In genomic region chr2:170237959-170238358, GRCm38 (mm10) we compare ENCODE assay signal across 10 mouse cellular contexts.
DNase-seq lines count a peak whose midpoint lies in the region; ATAC-seq and TF ChIP-seq lines count a peak whose summit lies in the region.
"Had no signal": no experiment of that assay in that cellular context is flagged by ENCODE, and none has a peak within 500 bp of the region (broad histone marks: within the 10 kb centered on the region; RNA-seq: fewer than 3 reads in every experiment).

No protein-coding gene starts in this region.

- no peaks in the 10 kb centered on the region for H3K36me3 ChIP-seq in MEL (ENCODE audit: control insufficient read depth in 1 of 2, insufficient read depth in 2 of 2, low read length in 2 of 2)
- H3K36me3 ChIP-seq in splenic B cell, adult 2 months (ENCODE audit: control insufficient read depth, insufficient read depth, low read length, poor library complexity, severe bottlenecking) = no peaks in the 10 kb centered on the region
- H3K36me3 ChIP-seq in kidney, embryonic 16.5 days (ENCODE audit: insufficient read depth, low read length) = no peaks in the 10 kb centered on the region
- H3K36me3 ChIP-seq in hindbrain, embryonic 16.5 days (ENCODE audit: control insufficient read depth, insufficient read depth, low read length) = no peaks in the 10 kb centered on the region

- TF ChIP-seq EP300 in MEL (IDR thresholded peaks at IDR 0.05; ENCODE audit: low read depth in 1 of 2, low read length in 2 of 2) = no peak

- DNase-seq in left cerebral cortex, adult 2 months (ENCODE audit: extremely low spot score in 1 of 2, low spot score in 2 of 2) = no peak
- DNase-seq in left cerebral cortex, postnatal 36 days (ENCODE audit: low spot score in 2 of 2) = no peak
- DNase-seq in MEL (ENCODE audit: low read depth, low spot score) = peak; percentile 72
- peak; percentile 39 for DNase-seq in brain, embryonic 14.5 days (ENCODE audit: low read depth)
- peak; percentile 62 for DNase-seq in splenic B cell, adult 2 months (ENCODE audit: low read depth, low spot score)
- DNase-seq: layer of hippocampus, adult 9-11 months had no signal

- peaks cover 0 to 2% of the 10 kb centered on the region in 2 experiments; a peak in 2 of 4 replicates for H3K27me3 ChIP-seq in MEL (ENCODE audit: control insufficient read depth in 1 of 2, insufficient read depth in 2 of 2, low read length in 2 of 2)
- no peaks in the 10 kb centered on the region for H3K27me3 ChIP-seq in splenic B cell, adult 2 months (ENCODE audit: control insufficient read depth, insufficient read depth, low read length, poor library complexity, severe bottlenecking)
- H3K27me3 ChIP-seq in kidney, embryonic 16.5 days (ENCODE audit: insufficient read depth, low read length) = no peaks in the 10 kb centered on the region
- H3K27me3 ChIP-seq in hindbrain, embryonic 16.5 days (replicated peaks; ENCODE audit: control insufficient read depth, insufficient read depth, low read length) = no peaks in the 10 kb centered on the region

- H3K27ac ChIP-seq in left cerebral cortex, adult 2 months = no peak overlapping the region
- no peak overlapping the region for H3K27ac ChIP-seq in MEL (ENCODE audit: control insufficient read depth, low read depth, low read length)
- H3K27ac ChIP-seq in kidney, embryonic 16.5 days (ENCODE audit: low read length) = no peak overlapping the region
- no peak overlapping the region for H3K27ac ChIP-seq in hindbrain, embryonic 16.5 days (ENCODE audit: low read depth, low read length)
- H3K27ac ChIP-seq: macrophage had no signal

- H3K79me2 ChIP-seq in MEL (ENCODE audit: control insufficient read depth, insufficient read depth, low read length, poor library complexity) = no peaks in the 10 kb centered on the region

- no peak overlapping the region for H3K4me2 ChIP-seq in kidney, embryonic 16.5 days (replicated peaks; ENCODE audit: low read depth, low read length)
- H3K4me2 ChIP-seq in hindbrain, embryonic 16.5 days (ENCODE audit: low read length) = no peak overlapping the region

- no peak for TF ChIP-seq POLR2A in MEL (IDR thresholded peaks at IDR 0.05; ENCODE audit: control insufficient read depth in 1 of 2, insufficient read depth in 1 of 2, low read depth in 1 of 2, low read length in 2 of 2, poor library complexity in 1 of 2)
- TF ChIP-seq POLR2A in brain, embryonic 14.5 days (IDR thresholded peaks at IDR 0.05; ENCODE audit: borderline replicate concordance, extremely low read depth, insufficient read depth, insufficient read length, poor library complexity, severe bottlenecking) = no peak

- no peak for ATAC-seq in kidney, embryonic 16.5 days (ENCODE audit: low FRiP score, low TSS enrichment)
- no peak for ATAC-seq in hindbrain, embryonic 16.5 days

- H3K4me3 ChIP-seq in left cerebral cortex, adult 2 months = no peak overlapping the region
- no peak overlapping the region for H3K4me3 ChIP-seq in MEL (ENCODE audit: control insufficient read depth in 1 of 2, insufficient read depth in 1 of 2, low read depth in 2 of 2, low read length in 2 of 2)
- no peak overlapping the region for H3K4me3 ChIP-seq in kidney, embryonic 16.5 days (ENCODE audit: low read length)
- H3K4me3 ChIP-seq in hindbrain, embryonic 16.5 days (ENCODE audit: low read length) = no peak overlapping the region
- H3K4me3 ChIP-seq: erythroblast, embryonic 14.5 days had no signal

- WGBS in kidney, embryonic 16.5 days = 79% methylated on average over 1 of the region's 1 CpGs
- WGBS in hindbrain, embryonic 16.5 days = 56% methylated on average over 1 of the region's 1 CpGs

- peak; percentile 61 for TF ChIP-seq RAD21 in MEL (IDR thresholded peaks at IDR 0.05; ENCODE audit: low read depth, low read length)

- intact Hi-C loops in left cerebral cortex, adult 2 months (cut with DNase I) = no loop called here
- intact Hi-C loops in left cerebral cortex, postnatal 36 days (cut with DNase I) = no loop called here

- no peaks in the 10 kb centered on the region for H3K9me3 ChIP-seq in MEL (replicated peaks; ENCODE audit: insufficient read depth, low read length)
- H3K9me3 ChIP-seq in kidney, embryonic 16.5 days (ENCODE audit: low read length) = no peaks in the 10 kb centered on the region
- no peaks in the 10 kb centered on the region for H3K9me3 ChIP-seq in hindbrain, embryonic 16.5 days (ENCODE audit: control insufficient read depth, low read length)

- no peak overlapping the region for H3K9ac ChIP-seq in MEL (ENCODE audit: control insufficient read depth, low read depth, low read length, poor library complexity, severe bottlenecking)
- no peak overlapping the region for H3K9ac ChIP-seq in kidney, embryonic 16.5 days (replicated peaks; ENCODE audit: low read length)
- no peak overlapping the region for H3K9ac ChIP-seq in hindbrain, embryonic 16.5 days (ENCODE audit: low read depth, low read length)

- no peaks in the 10 kb centered on the region for H3K4me1 ChIP-seq in MEL (ENCODE audit: control insufficient read depth in 1 of 2, insufficient read depth in 2 of 2, low read length in 2 of 2)
- no peaks in the 10 kb centered on the region for H3K4me1 ChIP-seq in kidney, embryonic 16.5 days (ENCODE audit: insufficient read depth, low read length)
- no peaks in the 10 kb centered on the region for H3K4me1 ChIP-seq in hindbrain, embryonic 16.5 days (ENCODE audit: control insufficient read depth, insufficient read depth, low read depth, low read length)

- peak; percentile 17 for TF ChIP-seq CTCF in left cerebral cortex, adult 2 months (IDR thresholded peaks at IDR 0.05)
- TF ChIP-seq CTCF in MEL (IDR thresholded peaks at IDR 0.05 in 2 of 3, conservative IDR thresholded peaks at IDR 0.05 in 1 of 3; ENCODE audit: control insufficient read depth in 1 of 3, insufficient read depth in 1 of 3, low read depth in 2 of 3, low read length in 3 of 3, poor library complexity in 1 of 3, severe bottlenecking in 1 of 3) = peak; percentile 62 to 71 (median 69)
- TF ChIP-seq CTCF in brain, embryonic 14.5 days (IDR thresholded peaks at IDR 0.05; ENCODE audit: borderline replicate concordance, extremely low read depth, insufficient read depth, insufficient read length) = peak; percentile 43; the same call in 1 of the 2 replicates

TF ChIP-seq in MEL, 35 proteins besides CTCF, POLR2A, EP300 and RAD21:
- TF ChIP-seq BHLHE40 (IDR thresholded peaks at IDR 0.05; ENCODE audit: borderline replicate concordance, low read depth, low read length) (no peak), USF2 (IDR thresholded peaks at IDR 0.05; ENCODE audit: borderline replicate concordance in 1 of 2, insufficient read depth in 1 of 2, low read depth in 1 of 2, low read length in 2 of 2) (no peak), TAL1 (IDR thresholded peaks at IDR 0.05; ENCODE audit: low read length) (no peak), MAZ (IDR thresholded peaks at IDR 0.05; ENCODE audit: low read depth, low read length) (no peak), TCF12 (IDR thresholded peaks at IDR 0.05; ENCODE audit: low read depth, low read length) (no peak), MAX (IDR thresholded peaks at IDR 0.05; ENCODE audit: low read length) (peak; percentile 67), E2F4 (IDR thresholded peaks at IDR 0.05; ENCODE audit: borderline replicate concordance, low read depth, low read length) (no peak), CHD1 (IDR thresholded peaks at IDR 0.05; ENCODE audit: low read depth, low read length) (no peak), SIN3A (IDR thresholded peaks at IDR 0.05; ENCODE audit: low read length) (no peak), GATA1 (IDR thresholded peaks at IDR 0.05; ENCODE audit: low read depth, low read length) (no peak), NELFE (IDR thresholded peaks at IDR 0.05; ENCODE audit: low read depth, low read length) (no peak), USF1 (IDR thresholded peaks at IDR 0.05; ENCODE audit: low read depth, low read length) (no peak; the same call in 1 of the 2 replicates), RCOR1 (IDR thresholded peaks at IDR 0.05; ENCODE audit: low read depth, low read length) (no peak), MXI1 (IDR thresholded peaks at IDR 0.05; ENCODE audit: low read depth, low read length) (peak; percentile 17; the same call in 1 of the 2 replicates), POLR2AphosphoS2 (IDR thresholded peaks at IDR 0.05; ENCODE audit: low read length) (no peak), ZNF384 (IDR thresholded peaks at IDR 0.05; ENCODE audit: low read depth, low read length) (0 out of 2 replicates have a peak, but pooled peaks have one; percentile 43), ZC3H11A (IDR thresholded peaks at IDR 0.05; ENCODE audit: low read depth, low read length) (peak; percentile 61), MYB (IDR thresholded peaks at IDR 0.05; ENCODE audit: low read depth, low read length) (no peak), MYC (IDR thresholded peaks at IDR 0.05; ENCODE audit: low read depth, low read length) (peak; percentile 67; the same call in 1 of the 2 replicates), MEF2A (IDR thresholded peaks at IDR 0.05; ENCODE audit: extremely low read depth, insufficient replicate concordance, low read depth, low read length, poor library complexity, severe bottlenecking) (no peak), ZKSCAN1 (IDR thresholded peaks at IDR 0.05; ENCODE audit: low read depth, low read length) (no peak), UBTF (IDR thresholded peaks at IDR 0.05; ENCODE audit: borderline replicate concordance, insufficient read depth, low read depth, low read length) (no peak), NRF1 (IDR thresholded peaks at IDR 0.05; ENCODE audit: insufficient read depth, low read depth, low read length, poor library complexity, severe bottlenecking) (no peak), JUND (IDR thresholded peaks at IDR 0.05; ENCODE audit: low read depth, low read length) (no peak), ETS1 (IDR thresholded peaks at IDR 0.05; ENCODE audit: low read depth, low read length) (no peak), ELF1 (IDR thresholded peaks at IDR 0.05; ENCODE audit: low read depth, low read length) (no peak), MAFK (IDR thresholded peaks at IDR 0.05; ENCODE audit: borderline replicate concordance, low read depth, low read length) (no peak), KAT2A (conservative IDR thresholded peaks at IDR 0.05; ENCODE audit: low read depth, low read length) (no peak), HCFC1 (IDR thresholded peaks at IDR 0.05; ENCODE audit: low read depth, low read length) (no peak), GABPA (IDR thresholded peaks at IDR 0.05; ENCODE audit: low read depth, low read length) (no peak), SMC3 (IDR thresholded peaks at IDR 0.05; ENCODE audit: low read depth, low read length) (peak; percentile 73), ZMIZ1 (IDR thresholded peaks at IDR 0.05; ENCODE audit: low read depth, low read length) (no peak), TBP (IDR thresholded peaks at IDR 0.05; ENCODE audit: low read depth, low read length) (no peak), CHD2 (IDR thresholded peaks at IDR 0.05; ENCODE audit: low read length) (no peak), POLR2AphosphoS5 (IDR thresholded peaks at IDR 0.05; ENCODE audit: borderline replicate concordance, low read depth, low read length) (no peak)

Comparison
In these comparisons a context has a peak if more than half of its experiments do, and no peak if none do; other contexts are left out.
1. DNase-seq: peak in MEL (single experiment), brain, embryonic 14.5 days (single experiment) and splenic B cell, adult 2 months (single experiment); none in left cerebral cortex, adult 2 months (0 of 2) and left cerebral cortex, postnatal 36 days (0 of 2).
2. CTCF ChIP-seq: peak in every context shown above with its lines; median percentile 69 in MEL; 43 in brain, embryonic 14.5 days; 17 in left cerebral cortex, adult 2 months.